Mouse (Mus musculus) thymus, adult 2 months (tissue): Measurements from ENCODE around the gene Zfp827. TPM values are rescaled to one million over a fixed set of nuclear protein-coding genes. Genes with fewer than 3 reads are reported as not detected.

Experiments used
- DNase-seq: peaks from one replicate; pipeline ENCODE4 v3.0.0; 2021
- H3K27ac ChIP-seq: fragments of 200-500 bp; 2 replicates; pipeline ENCODE4 v1.5.1; 2012; ENCODE audit warnings: low read length, control low read depth; ENCODE audit not compliant: control insufficient read depth, insufficient read depth
- H3K27me3 ChIP-seq: fragments of 200-500 bp; 2 replicates; pipeline ENCODE4 v1.6.1; 2012; ENCODE audit warnings: mild to moderate bottlenecking, low read length, moderate library complexity, mixed read lengths; ENCODE audit not compliant: control insufficient read depth, insufficient read depth
- H3K36me3 ChIP-seq: fragments of 200-500 bp; 2 replicates; pipeline ENCODE4 v1.6.1; 2012; ENCODE audit warnings: mild to moderate bottlenecking, low read length, moderate library complexity; ENCODE audit not compliant: control insufficient read depth, insufficient read depth
- H3K4me1 ChIP-seq: fragments of 200-500 bp; replicated peaks from 2 replicates; pipeline ENCODE4 v1.6.1; 2012; ENCODE audit warnings: low read length; ENCODE audit not compliant: control insufficient read depth, insufficient read depth
- H3K4me3 ChIP-seq: fragments of 200-500 bp; 2 replicates; pipeline ENCODE4 v1.5.1; 2012; ENCODE audit warnings: mild to moderate bottlenecking, low read length, control low read depth, moderate library complexity; ENCODE audit not compliant: control insufficient read depth, insufficient read depth
- CTCF ChIP-seq: fragments of 200-500 bp; IDR thresholded peaks from 2 replicates; pipeline ENCODE4 v1.5.1; 2012; ENCODE audit warnings: mild to moderate bottlenecking, control low read depth, low read length, moderate library complexity, borderline replicate concordance; ENCODE audit not compliant: control insufficient read depth, poor library complexity, insufficient read depth; ENCODE audit errors: extremely low read depth
- POLR2A ChIP-seq: fragments of 200-500 bp; IDR thresholded peaks from 2 replicates; pipeline ENCODE4 v1.6.1; 2012; ENCODE audit warnings: mild to moderate bottlenecking, low read length, control low read depth, moderate library complexity; ENCODE audit not compliant: control insufficient read depth, poor library complexity, insufficient read depth; ENCODE audit errors: extremely low read depth
- WGBS: fragments of 180-500 bp; shearing (Covaris S2); methylation state at CpG from one replicate; pipeline ENCODE4 v1.1.7; 2018; 5-methylcytosine and 5-hydroxymethylcytosine counted together
- polyA plus RNA-seq: library from polyadenylated mRNA; depleted of rRNA; stranded (reverse); fragments of >200 nt; gene quantifications from 2 replicates; pipeline ENCODE4 v1.2.3, GENCODE M21; 2012

Zfp827 gene
- polyA plus RNA-seq, 1 experiment: 9.6 TPM

DNA sequence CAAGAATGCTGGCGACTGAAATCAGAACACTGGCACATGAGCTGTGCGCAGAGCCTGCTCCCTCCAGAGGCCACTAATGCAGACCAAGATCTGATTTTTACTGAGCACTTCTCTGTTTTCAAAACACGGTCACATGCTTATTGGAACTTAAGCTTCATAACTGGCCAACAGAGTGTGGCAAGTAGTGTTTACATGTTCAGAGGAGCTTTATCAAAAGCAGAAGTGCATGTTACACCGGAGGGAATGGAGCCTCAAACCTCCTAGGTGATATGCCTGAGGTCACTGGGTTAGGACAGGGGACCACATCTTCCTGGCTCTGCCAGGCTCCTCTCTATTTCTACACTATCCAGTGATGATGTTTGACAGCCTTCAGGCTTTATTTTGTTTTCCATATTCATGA is 31.1 kb downstream of the Zfp827 start:
- WGBS: 47% methylated on average over 4 of the region's 4 CpGs
- H3K36me3 ChIP-seq: no peaks in the 10 kb centered on the region
- DNase-seq: no peak
- 0 out of 2 replicates have a peak, but pooled peaks cover 2% of the 10 kb centered on the region for H3K4me1 ChIP-seq
- no peak overlapping the region for H3K27ac ChIP-seq
- TF ChIP-seq POLR2A (no peak), CTCF (no peak)
- H3K27me3 ChIP-seq: no peaks in the 10 kb centered on the region
- no peak overlapping the region for H3K4me3 ChIP-seq

DNA sequence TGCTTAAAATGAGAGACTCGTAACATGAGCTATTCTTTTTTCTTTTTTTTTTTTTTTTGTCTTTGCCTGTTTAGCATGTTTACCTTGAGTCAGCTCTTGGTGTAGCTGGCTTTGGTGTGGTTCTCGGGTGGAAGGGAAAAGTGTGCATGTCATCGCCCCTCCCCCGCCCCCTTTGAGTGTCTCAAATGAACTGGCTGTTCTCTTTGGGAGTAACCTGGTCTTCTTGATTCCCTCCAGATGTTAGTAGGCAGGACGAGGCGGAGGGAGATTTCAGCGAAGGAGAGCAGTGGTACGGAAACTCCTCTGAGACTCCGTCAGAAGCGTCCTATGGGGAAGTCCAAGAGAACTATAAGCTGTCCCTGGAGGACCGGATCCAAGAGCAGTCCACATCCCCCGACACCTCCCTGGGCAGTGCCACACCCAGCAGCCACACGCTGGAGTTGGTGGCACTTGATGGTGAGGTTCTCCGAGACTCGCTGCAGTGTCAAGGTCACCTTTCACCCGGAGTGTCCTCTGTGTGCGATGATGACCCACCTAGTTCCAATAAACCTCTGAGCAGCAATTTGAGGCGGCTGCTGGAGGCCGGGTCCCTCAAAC is 31.9 kb downstream of the Zfp827 start:
- Histone ChIP-seq H3K27me3 (no peaks in the 10 kb centered on the region), H3K4me1 (0 out of 2 replicates have a peak, but pooled peaks cover 2% of the 10 kb centered on the region), H3K36me3 (no peaks in the 10 kb centered on the region), H3K4me3 (no peak overlapping the region), H3K27ac (no peak overlapping the region)
- TF ChIP-seq CTCF: no peak
- TF ChIP-seq POLR2A: no peak
- 88% methylated on average over 19 of the region's 19 CpGs for WGBS
- DNase-seq: no peak

DNA sequence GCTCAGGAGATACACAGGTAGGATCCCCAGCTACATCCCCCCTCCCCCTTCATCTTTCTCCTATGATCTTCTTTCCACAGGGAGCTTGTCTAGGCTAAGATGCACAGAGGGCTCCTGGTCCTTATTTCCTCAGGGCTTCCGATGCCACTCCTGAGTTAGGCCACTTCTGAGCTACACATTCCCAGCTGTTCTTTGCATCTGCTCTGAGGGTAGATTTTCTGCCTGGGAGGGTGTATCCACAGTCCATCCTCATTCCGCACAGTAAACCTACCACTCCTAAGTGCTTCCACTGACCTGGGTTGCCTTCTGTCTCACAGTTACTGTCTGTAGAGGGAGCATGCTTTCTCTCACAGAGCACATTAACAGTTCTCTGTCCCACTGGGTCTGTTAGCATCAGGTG is 37.7 kb downstream of the Zfp827 start:
- Histone ChIP-seq H3K36me3 (no peaks in the 10 kb centered on the region), H3K4me1 (no peaks in the 10 kb centered on the region), H3K27ac (no peak overlapping the region), H3K27me3 (no peaks in the 10 kb centered on the region), H3K4me3 (no peak overlapping the region)
- DNase-seq: no peak
- 97% methylated on average over 2 of the region's 2 CpGs for WGBS
- TF ChIP-seq CTCF (no peak), POLR2A (no peak)

DNA sequence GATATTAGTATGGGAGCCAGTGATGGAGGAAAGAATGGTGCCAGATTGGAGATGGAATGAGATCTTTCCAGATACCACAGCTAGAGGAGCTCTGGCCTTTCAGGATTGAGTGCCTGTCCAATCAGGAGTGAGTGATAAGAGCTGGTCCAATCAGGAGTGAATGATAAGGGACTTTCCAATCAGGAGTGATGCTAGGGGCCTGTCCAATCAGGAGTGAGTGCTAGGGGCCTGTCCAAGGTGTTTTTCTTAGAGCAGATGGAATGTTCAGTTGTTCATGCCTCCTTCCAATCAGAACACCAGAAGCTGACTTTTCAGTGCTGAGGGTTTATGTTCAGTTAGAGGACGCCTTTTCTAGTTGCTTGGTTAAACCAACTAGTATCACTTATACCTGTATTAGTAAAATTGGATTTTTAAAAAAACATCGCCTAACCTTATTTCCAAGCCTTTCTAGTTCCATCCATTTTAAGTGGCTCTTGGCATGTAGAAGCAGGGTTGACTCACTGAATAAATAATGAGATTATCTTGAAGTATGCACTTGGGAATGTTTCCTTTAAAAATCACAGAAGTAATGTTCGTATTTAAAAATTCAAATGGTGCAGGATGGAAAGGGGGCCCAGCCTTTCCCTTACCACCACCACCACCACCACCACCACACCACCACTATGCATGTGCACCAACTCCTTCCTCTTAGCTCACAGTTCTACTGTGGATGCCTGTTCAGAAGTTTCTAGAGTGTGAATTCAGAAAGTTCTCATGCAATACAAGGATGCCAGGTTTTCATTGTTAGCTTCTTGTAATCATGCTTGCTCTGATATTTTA is 39.8 kb downstream of the Zfp827 start:
- DNase-seq: no peak
- Histone ChIP-seq H3K27me3 (no peaks in the 10 kb centered on the region), H3K4me1 (no peaks in the 10 kb centered on the region), H3K27ac (no peak overlapping the region), H3K36me3 (no peaks in the 10 kb centered on the region), H3K4me3 (no peak overlapping the region)
- WGBS: 88% methylated on average over 3 of the region's 3 CpGs
- no peak for TF ChIP-seq POLR2A
- no peak for TF ChIP-seq CTCF

DNA sequence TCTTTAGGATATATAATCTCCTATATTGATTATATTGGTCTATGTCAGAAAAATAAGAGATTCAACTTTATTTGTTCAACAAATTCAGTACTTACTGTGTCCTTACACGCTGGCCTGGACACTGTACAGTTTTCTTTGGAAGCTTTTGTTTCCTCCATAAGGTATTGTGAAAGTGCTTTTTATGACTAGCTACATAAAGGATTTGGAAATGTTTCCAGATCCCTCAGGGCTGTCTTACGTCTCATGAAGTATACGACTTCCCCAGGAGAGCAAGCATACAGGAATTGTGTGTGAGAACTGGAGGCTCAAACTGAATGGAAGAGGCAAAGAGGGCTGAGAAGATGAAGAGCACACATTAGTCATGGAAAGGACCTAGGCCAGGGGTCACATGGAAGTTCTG is 45.1 kb downstream of the Zfp827 start:
- WGBS: 96% methylated on average over 3 of the region's 3 CpGs
- Histone ChIP-seq H3K27ac (no peak overlapping the region), H3K36me3 (no peaks in the 10 kb centered on the region), H3K4me3 (no peak overlapping the region), H3K27me3 (no peaks in the 10 kb centered on the region), H3K4me1 (no peaks in the 10 kb centered on the region)
- TF ChIP-seq POLR2A (no peak), CTCF (no peak)
- no peak for DNase-seq

DNA sequence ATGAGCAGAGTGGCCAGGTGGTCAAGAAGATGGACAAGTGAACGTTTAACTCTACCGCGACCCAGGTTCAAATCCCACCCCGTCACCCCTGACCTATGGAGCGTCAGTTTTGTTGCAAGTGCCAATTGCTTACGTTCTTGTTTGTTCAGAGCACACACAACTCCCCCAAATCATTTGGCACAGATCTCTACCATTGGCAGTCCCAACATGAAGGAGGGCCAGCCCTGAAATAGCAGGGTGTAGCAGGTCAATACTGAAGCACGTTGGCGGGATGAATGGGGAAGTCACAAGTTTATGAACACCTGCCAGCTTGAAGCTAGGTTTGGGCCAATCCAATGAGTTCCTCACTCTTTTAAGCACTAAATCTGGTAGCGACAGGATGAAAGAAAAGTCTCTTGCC is 46.7 kb downstream of the Zfp827 start:
- Histone ChIP-seq H3K27ac (no peak overlapping the region), H3K4me3 (no peak overlapping the region), H3K27me3 (no peaks in the 10 kb centered on the region), H3K36me3 (no peaks in the 10 kb centered on the region), H3K4me1 (no peaks in the 10 kb centered on the region)
- TF ChIP-seq CTCF (no peak), POLR2A (no peak)
- WGBS: 89% methylated on average over 9 of the region's 9 CpGs
- DNase-seq: no peak

DNA sequence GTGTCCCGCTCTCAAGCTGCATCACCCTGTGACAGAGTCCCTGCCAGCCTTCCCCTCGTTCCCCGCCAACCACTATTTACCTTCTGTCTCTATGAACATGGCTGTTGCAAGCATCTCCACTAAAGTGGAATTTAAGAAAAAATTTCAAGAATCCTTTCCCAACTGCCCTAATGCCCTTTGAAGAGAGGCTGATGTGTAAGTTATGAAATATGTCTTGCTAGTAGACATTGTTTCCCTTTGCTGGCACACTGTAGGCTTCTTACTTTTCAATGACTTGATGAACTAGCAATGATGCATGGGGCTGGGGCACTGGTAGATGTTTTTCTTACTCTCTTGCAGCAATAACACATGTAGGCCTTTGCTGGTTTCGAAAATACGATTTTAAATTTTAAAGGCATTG is 49.0 kb downstream of the Zfp827 start:
- no peaks in the 10 kb centered on the region for H3K36me3 ChIP-seq
- WGBS: 95% methylated on average over 5 of the region's 5 CpGs
- no peak overlapping the region for H3K27ac ChIP-seq
- TF ChIP-seq CTCF: no peak
- no peak for TF ChIP-seq POLR2A
- no peak overlapping the region for H3K4me3 ChIP-seq
- no peaks in the 10 kb centered on the region for H3K27me3 ChIP-seq
- no peaks in the 10 kb centered on the region for H3K4me1 ChIP-seq
- no peak for DNase-seq
